Mouse (Mus musculus) lung, postnatal 4 days (tissue): ENCODE results near the gene Nudt1.

ENCODE experiments used
- DNase-seq, 2 experiments: peaks; one replicate each; pipeline ENCODE4 v3.0.0; 2021

Nudt1 gene

GRCm38 (mm10) chr5:140321042-140321755 lies at the start of gene Nudt1, which contains the start of gene Mad1l1:
Nudt1 (plus strand) TSS chr5:140321656.
Mad1l1 (minus strand) TSS chr5:140321552.
- DNase-seq: peak; percentile 96 to 97

DNA sequence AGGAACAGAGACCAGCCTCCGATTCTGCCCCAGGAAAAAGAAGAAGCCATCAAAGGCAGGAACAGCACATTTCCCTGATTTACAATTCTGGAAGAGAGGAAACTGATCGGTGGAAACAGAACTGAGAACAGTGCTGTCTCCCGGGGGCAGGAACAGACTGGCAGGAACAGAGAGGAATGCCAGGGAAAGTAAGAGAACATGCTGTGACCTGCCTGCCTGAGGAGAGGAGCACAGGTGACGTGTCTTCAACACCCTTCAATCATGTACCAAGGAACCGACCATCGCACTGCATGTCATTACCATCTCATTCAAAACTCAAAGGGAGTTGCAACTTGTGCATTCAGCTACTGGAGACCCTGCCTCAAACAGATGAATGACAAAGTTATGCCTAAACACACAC lies 44.7 kb upstream of the Nudt1 start:
- DNase-seq: no peak

- no peak for DNase-seq
Measured at GRCm38 (mm10) chr5:140280205-140280604, 41.3 kb upstream of the Nudt1 start.

GRCm38 (mm10) chr5:140282376-140282775 lies 39.1 kb upstream of the Nudt1 start:
- DNase-seq: peak in 1 of 2 experiments; percentile 35

DNA sequence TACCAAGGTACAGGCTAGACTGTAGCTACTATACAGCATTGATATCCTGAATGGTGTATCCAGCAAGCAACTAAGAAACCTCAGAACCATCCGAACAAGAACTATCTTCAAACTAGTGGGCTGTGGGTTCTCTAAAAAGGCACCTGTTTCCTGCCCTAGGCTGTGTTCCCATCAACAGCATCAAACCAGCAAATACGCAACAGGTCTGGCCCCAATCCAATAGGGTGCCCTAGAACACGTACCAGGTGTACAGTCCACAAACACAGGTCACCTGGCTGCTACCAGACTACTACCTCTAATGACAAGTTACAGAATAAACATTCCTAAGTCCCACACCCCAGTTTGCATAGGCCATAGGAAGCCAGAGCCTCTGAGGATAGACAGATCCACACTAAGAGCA lies 38.6 kb upstream of the Nudt1 start:
- no peak for DNase-seq

- no peak for DNase-seq
Measured at GRCm38 (mm10) chr5:140284011-140284410, 37.4 kb upstream of the Nudt1 start.

- no peak for DNase-seq
Measured at GRCm38 (mm10) chr5:140284761-140285160, 36.7 kb upstream of the Nudt1 start.

DNA sequence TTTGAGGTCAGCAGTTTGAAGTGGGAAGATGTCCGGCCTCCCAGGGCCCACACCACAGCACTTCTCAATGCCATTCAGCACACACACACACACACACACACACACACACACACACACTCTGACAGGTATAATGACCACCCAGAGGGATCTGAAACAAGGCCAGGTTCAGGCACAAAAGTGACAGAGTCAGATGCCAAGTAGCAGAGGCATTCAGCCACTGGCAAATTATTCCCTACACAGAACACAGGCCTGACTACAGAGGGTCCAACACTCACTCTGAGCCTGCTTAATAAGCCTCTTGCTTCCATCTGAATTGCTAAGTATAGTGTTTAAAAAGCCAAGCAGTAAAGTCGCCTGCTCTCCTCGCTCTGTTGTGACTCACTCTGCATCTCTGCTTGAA lies 33.2 kb upstream of the Nudt1 start:
- no peak for DNase-seq

DNA sequence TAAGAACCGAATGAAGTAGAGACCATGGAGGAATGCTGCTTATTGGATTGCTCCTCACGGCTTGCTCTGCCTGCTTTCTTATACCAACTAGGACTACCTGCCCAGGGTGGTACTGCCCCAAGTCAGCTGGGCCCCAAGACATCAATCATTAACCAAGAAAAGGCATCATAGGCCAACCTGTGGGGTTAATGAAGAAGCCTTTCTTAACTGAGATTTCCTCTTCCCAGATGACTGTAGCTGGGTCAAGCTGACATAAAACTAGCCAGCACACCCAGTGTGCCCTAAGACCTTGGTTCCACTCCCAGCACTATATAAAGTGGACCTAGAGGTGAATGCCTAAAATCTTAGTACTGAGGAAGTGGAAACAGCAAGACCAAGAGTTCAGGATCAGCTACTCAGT lies 32.3 kb upstream of the Nudt1 start:
- no peak for DNase-seq

DNA sequence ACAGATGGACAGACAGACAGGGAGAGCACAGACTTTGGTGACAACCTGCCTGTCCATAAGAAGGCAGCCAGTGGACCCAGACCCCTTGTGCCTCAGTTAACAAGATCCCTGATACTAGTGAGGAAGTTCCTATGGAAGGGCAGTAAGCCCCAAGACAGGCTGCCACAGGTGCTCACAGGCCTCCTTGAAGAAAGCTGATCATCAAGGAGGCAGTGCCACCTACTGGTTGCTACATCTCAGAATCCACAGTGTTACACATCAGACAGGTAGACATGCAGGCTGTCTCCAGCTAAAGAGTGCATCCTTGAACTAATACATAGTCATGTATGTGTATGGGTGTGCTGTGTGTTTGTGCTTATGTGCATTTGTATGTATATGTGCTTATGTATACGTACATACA lies 29.3 kb upstream of the Nudt1 start:
- peak in 1 of 2 experiments; percentile 63 for DNase-seq

DNA sequence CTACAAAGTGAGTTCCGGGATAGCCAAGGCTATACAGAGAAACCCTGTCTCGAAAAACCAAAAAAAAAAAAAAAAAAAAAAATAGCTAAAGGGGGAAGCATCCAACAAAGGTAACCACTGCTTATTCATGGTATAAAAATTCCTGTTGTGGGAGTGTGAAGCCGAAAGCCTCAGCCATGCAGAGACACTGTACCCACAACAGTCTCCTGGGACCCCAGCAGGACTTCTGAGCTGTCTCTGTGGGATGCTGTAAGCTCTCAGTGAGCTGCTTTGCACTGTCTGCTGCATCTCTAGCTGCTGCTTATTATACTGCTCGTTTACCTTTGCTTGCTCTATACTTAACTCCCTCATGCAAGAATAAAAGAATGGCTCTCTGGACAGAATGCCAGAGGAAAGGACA lies 23.2 kb upstream of the Nudt1 start:
- DNase-seq: no peak

DNA sequence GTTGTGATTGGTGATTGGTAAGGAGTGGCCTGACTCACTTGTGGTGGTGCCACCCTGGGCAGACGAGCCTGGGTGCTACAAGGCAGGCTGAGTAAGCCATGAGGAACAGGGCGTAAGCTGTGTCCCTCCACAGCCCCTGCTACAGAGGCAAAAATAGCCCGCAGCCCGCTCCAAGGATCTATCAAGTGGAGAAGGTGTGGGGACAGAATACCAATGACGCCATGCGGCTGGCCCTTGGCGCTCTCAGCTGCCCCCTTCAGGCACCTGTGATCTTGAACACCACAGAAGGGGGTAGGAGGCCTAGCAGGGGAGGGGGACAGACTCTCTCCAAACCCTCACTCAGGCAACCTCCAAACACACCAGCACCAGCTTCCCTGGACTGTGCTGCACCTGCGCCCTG lies 15.4 kb upstream of the Nudt1 start:
- DNase-seq: no peak

GRCm38 (mm10) chr5:140307602-140308001 lies 13.9 kb upstream of the Nudt1 start:
- DNase-seq: no peak

- DNase-seq: no peak
Measured at GRCm38 (mm10) chr5:140316716-140317115, 4.7 kb upstream of the Nudt1 start.

GRCm38 (mm10) chr5:140321756-140322575 lies 510 bp downstream of the Nudt1 start:
- DNase-seq: no peak

GRCm38 (mm10) chr5:140324058-140324457 lies 2.6 kb downstream of the Nudt1 start:
- DNase-seq: no peak

- DNase-seq: peak; percentile 88 to 89
Measured at GRCm38 (mm10) chr5:140331615-140332512, 10.4 kb downstream of the Nudt1 start, which contains the start of gene Mrm2. Mrm2 (minus strand) TSS chr5:140331898.

GRCm38 (mm10) chr5:140332519-140332918 lies 11.1 kb downstream of the Nudt1 start:
- no peak for DNase-seq

DNA sequence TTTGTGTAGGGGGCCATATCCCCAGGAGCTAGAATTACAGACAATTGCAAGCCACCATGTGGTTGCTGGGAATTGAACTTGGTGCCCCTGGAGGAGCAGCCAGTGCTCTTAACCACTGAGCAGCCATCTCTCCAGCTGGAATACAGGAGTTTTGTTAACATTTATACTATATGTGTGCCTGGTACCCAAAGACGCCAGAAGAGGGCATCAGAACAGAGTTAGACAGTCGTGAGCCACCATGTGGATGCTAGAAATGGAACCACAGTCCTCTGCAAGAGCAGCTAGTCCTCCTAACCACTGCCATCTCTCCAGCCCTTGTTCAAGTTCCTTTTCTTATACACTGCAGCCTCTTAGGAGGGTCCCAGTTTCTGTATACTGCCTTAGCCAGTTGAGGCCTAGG lies 12.2 kb downstream of the Nudt1 start:
- peak in 1 of 2 experiments; percentile 28 for DNase-seq

GRCm38 (mm10) chr5:140336680-140337079 lies 15.2 kb downstream of the Nudt1 start:
- peak in 1 of 2 experiments; percentile 49 for DNase-seq

GRCm38 (mm10) chr5:140338779-140339178 lies 17.3 kb downstream of the Nudt1 start:
- no peak for DNase-seq

DNA sequence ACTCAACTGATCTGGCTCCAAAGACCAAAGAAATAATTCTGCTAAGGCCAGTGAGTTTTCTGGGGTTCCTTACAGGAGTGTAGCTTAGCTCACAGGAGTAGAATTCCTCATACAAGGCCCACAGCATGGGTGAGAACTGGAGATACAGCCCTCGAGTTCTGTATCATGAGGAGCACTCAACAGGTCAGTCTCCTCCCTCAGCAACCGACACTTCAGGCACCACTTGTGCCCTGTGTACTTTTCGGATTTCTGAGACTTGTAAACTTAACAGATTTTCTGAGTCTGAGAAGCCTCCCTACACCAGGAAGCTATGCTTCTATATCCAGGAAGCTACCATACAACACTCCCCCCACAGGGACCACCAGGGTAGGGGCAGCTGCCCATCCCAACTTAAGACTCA lies 18.4 kb downstream of the Nudt1 start:
- peak; percentile 24 to 49 for DNase-seq

DNA sequence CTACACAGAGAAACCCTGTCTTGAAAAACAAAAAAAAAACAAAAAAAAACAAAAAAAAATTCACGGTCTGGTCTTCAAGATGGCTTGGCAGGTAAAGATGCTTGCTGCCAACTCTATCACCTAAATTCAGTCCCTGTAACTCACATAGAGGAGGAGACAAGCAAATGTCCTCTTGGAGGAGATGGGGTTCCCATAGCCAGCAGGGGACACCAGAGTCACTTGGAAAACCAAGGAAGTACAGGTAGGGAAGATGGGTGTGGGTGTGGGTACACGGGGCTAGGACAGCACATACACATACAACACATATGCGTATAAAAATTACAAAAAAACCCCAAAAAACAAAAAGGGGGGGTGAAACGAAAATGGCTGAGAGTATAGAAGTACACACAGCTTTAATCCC lies 21.4 kb downstream of the Nudt1 start:
- no peak for DNase-seq
